ENCODE assay signal across 8 mouse cellular contexts in genomic region chr17:25475946-25476744, GRCm38 (mm10). TPM values are rescaled to one million over a fixed set of nuclear protein-coding genes. Genes with fewer than 3 reads are reported as not detected.
DNase-seq lines count a peak whose midpoint lies in the region; ATAC-seq and TF ChIP-seq lines count a peak whose summit lies in the region.
"Had no signal": no experiment of that assay in that cellular context is flagged by ENCODE, and none has a peak within 500 bp of the region (broad histone marks: within the 10 kb centered on the region; RNA-seq: fewer than 3 reads in every experiment).

No protein-coding gene starts in this region.

- H3K36me3 ChIP-seq in kidney, postnatal 0 days (ENCODE audit: insufficient read depth, low read length): no peaks in the 10 kb centered on the region
- H3K36me3 ChIP-seq in kidney, embryonic 16.5 days (ENCODE audit: insufficient read depth, low read length): no peaks in the 10 kb centered on the region

- no peak overlapping the region for H3K4me3 ChIP-seq in kidney, postnatal 0 days (replicated peaks; ENCODE audit: low read depth, low read length)
- no peak overlapping the region for H3K4me3 ChIP-seq in kidney, embryonic 16.5 days (ENCODE audit: low read length)
- H3K4me3 ChIP-seq: myocyte had no signal

- H3K27me3 ChIP-seq in kidney, postnatal 0 days (ENCODE audit: insufficient read depth, low read length): no peaks in the 10 kb centered on the region
- H3K27me3 ChIP-seq in kidney, embryonic 16.5 days (ENCODE audit: insufficient read depth, low read length): peaks cover 9% of the 10 kb centered on the region; the same call in 1 of the 2 replicates

- H3K9me3 ChIP-seq in kidney, postnatal 0 days (replicated peaks; ENCODE audit: low read length): no peaks in the 10 kb centered on the region
- H3K9me3 ChIP-seq in kidney, embryonic 16.5 days (ENCODE audit: low read length): no peaks in the 10 kb centered on the region

- peaks cover 6% of the 10 kb centered on the region; the same call in 1 of the 2 replicates for H3K4me1 ChIP-seq in kidney, postnatal 0 days (replicated peaks; ENCODE audit: insufficient read depth, low read length)
- H3K4me1 ChIP-seq in kidney, embryonic 16.5 days (ENCODE audit: insufficient read depth, low read length): 0 out of 2 replicates have a peak, but pooled peaks cover 7% of the 10 kb centered on the region

- TF ChIP-seq CTCF in kidney, postnatal 0 days (IDR thresholded peaks at IDR 0.05; ENCODE audit: low read depth): peak; percentile 95

- no peak for ATAC-seq in kidney, postnatal 0 days (replicated peaks; ENCODE audit: low FRiP score, low read depth)
- no peak for ATAC-seq in kidney, embryonic 16.5 days (ENCODE audit: low FRiP score, low TSS enrichment)
- ATAC-seq in inflammation-experienced regulatory T-cells, adult 6 months: peak; percentile 35

- no peak overlapping the region for H3K27ac ChIP-seq in kidney, postnatal 0 days
- H3K27ac ChIP-seq in kidney, embryonic 16.5 days (ENCODE audit: low read length): no peak overlapping the region

- no peak overlapping the region for H3K9ac ChIP-seq in kidney, postnatal 0 days (ENCODE audit: low read depth, low read length)
- H3K9ac ChIP-seq in kidney, embryonic 16.5 days (replicated peaks; ENCODE audit: low read length): no peak overlapping the region

- no peak overlapping the region for H3K4me2 ChIP-seq in kidney, postnatal 0 days (ENCODE audit: low read length)
- H3K4me2 ChIP-seq in kidney, embryonic 16.5 days (replicated peaks; ENCODE audit: low read depth, low read length): no peak overlapping the region

- WGBS in kidney, postnatal 0 days: 38% methylated on average over 19 of the region's 19 CpGs
- 40% methylated on average over 19 of the region's 19 CpGs for WGBS in kidney, embryonic 16.5 days

- peak; percentile 86 for DNase-seq in kidney, postnatal 0 days (ENCODE audit: low spot score)
- peak; percentile 71 for DNase-seq in R1 (ENCODE audit: low read depth, low spot score)
- DNase-seq in cerebellum, postnatal 25 days: peak; percentile 53 to 67
- peak; percentile 48 to 53 for DNase-seq in lung, adult 18-20 months
- DNase-seq in right cerebral cortex, postnatal 25 days: peak; percentile 54

RNA-seq across cellular contexts. Expression of gene Sstr5, which starts 20.9 kb away (rescaled TPM):
- not detected in 2 replicates for polyA plus RNA-seq in kidney, postnatal 0 days (2015; fragmentation: Nextera tagmentation; extraction: Ambion mirVana)
- 0.13 TPM in 1 of 2 replicates, not detected in the other for polyA plus RNA-seq in kidney, embryonic 16.5 days (2015; fragmentation: Nextera tagmentation; extraction: Ambion mirVana)
- polyA plus RNA-seq in inflammation-experienced regulatory T-cells, adult 6 months (2017; shearing (Covaris generic)): not detected
- polyA plus RNA-seq: myocyte had no signal

RNA-seq across cellular contexts. Expression of gene Tekt4, which starts 21.7 kb away (rescaled TPM):
- polyA plus RNA-seq in kidney, postnatal 0 days (2015; fragmentation: Nextera tagmentation; extraction: Ambion mirVana): 0.14 TPM in 1 of 2 replicates, not detected in the other
- not detected in 2 replicates for polyA plus RNA-seq in kidney, embryonic 16.5 days (2015; fragmentation: Nextera tagmentation; extraction: Ambion mirVana)
- not detected for polyA plus RNA-seq in inflammation-experienced regulatory T-cells, adult 6 months (2017; shearing (Covaris generic))
- polyA plus RNA-seq: myocyte had no signal

RNA-seq across cellular contexts. Expression of gene Cacna1h, which starts 42.6 kb away (rescaled TPM):
- 1.2 and 1.7 TPM in 2 replicates for polyA plus RNA-seq in kidney, postnatal 0 days (2015; fragmentation: Nextera tagmentation; extraction: Ambion mirVana)
- 3.3 and 3.5 TPM in 2 replicates for polyA plus RNA-seq in kidney, embryonic 16.5 days (2015; fragmentation: Nextera tagmentation; extraction: Ambion mirVana)
- polyA plus RNA-seq in inflammation-experienced regulatory T-cells, adult 6 months (2017; shearing (Covaris generic)): not detected
